Mouse (Mus musculus): Measurements from ENCODE around the gene Nfatc4. TPM values are rescaled to one million over a fixed set of nuclear protein-coding genes. Genes with fewer than 3 reads are reported as not detected.

The Nfatc4 gene
- polyA plus RNA-seq, 1 experiment from 2014 or later = 17.0 TPM

DNA sequence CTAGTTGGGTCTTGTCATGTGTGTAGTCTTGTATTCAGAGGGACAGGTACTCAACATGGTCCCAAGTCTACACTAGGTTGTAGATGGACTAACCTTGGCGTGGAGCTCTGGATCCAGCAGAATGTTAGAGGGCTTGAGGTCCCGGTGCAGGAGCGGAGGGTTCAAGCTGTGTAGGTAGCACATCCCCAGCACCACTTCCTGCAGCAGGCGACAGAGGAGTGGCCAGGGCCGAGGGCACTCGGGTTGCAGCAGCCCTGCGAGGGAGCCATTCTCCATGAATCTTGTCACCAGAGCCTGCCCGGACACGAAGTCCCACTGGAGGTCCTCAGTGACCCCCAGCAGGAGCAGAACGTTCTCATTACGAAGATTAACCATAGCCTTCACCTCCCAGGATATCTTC lies 35.2 kb upstream of the Nfatc4 start:
- WGBS = 39% methylated on average over 11 of the region's 11 CpGs

GRCm38 (mm10) chr14:55788256-55789050 lies 34.5 kb upstream of the Nfatc4 start, which contains the start of gene Ripk3:
Gene Ripk3, minus strand, starts transcription at chr14:55788865.
- WGBS = 5% methylated on average over 40 of the region's 40 CpGs
- Histone ChIP-seq H3K27me3 (peaks cover 74% of the 10 kb centered on the region), H3K9me3 (replicated peaks) (no peaks in the 10 kb centered on the region), H3K9ac (peak within 1 kb of the TSS; percentile 34; the same call in 1 of the 2 replicates), H3K4me3 (peak within 1 kb of the TSS; percentile 21), H3K4me1 (peaks cover 13% of the 10 kb centered on the region), H3K4me2 (peak within 1 kb of the TSS; percentile 47), H3K27ac (no peak within 1 kb of the TSS), H3K36me3 (ENCODE audit: poor library complexity, severe bottlenecking) (no peaks in the 10 kb centered on the region)
- no peak for ATAC-seq

More for the DNA sequence above, 35.2 kb upstream of the Nfatc4 start:
- no peak overlapping the region for H3K4me3 ChIP-seq
- H3K36me3 ChIP-seq (ENCODE audit: poor library complexity, severe bottlenecking) = no peaks in the 10 kb centered on the region
- H3K27ac ChIP-seq = no peak overlapping the region
- peaks cover 78% of the 10 kb centered on the region for H3K27me3 ChIP-seq
- ATAC-seq = no peak
- H3K9ac ChIP-seq = no peak overlapping the region
- peaks cover 17% of the 10 kb centered on the region for H3K4me1 ChIP-seq
- no peaks in the 10 kb centered on the region for H3K9me3 ChIP-seq (replicated peaks)
- no peak overlapping the region for H3K4me2 ChIP-seq

DNA sequence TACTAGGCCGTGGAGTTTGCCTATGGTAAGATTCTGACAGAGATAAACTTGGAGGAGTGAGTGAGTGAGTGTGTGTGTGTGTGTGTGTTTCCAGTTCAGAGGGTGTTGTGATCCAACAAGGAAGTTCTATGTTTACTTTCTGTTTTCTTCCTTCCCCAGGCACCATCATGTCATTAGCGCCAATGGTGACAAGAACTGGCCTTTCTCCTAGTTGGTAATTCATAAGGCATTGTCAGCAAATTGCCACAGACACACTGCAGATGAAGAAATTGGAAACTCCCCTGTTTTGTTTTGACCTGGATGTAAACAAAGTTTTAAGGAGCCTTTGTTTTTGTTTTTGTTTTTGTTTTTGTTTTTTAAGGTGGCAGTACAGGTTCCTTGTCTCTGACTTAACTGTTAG lies 29.5 kb upstream of the Nfatc4 start:
- no peak overlapping the region for H3K27ac ChIP-seq
- H3K9ac ChIP-seq = no peak overlapping the region
- H3K36me3 ChIP-seq (ENCODE audit: poor library complexity, severe bottlenecking) = no peaks in the 10 kb centered on the region
- WGBS = 71% methylated on average over 2 of the region's 2 CpGs
- H3K4me3 ChIP-seq = no peak overlapping the region
- H3K4me1 ChIP-seq = peaks cover 3% of the 10 kb centered on the region; the same call in 1 of the 2 replicates
- no peak for ATAC-seq
- no peaks in the 10 kb centered on the region for H3K9me3 ChIP-seq (replicated peaks)
- H3K4me2 ChIP-seq = no peak overlapping the region
- H3K27me3 ChIP-seq = peaks cover 24% of the 10 kb centered on the region

DNA sequence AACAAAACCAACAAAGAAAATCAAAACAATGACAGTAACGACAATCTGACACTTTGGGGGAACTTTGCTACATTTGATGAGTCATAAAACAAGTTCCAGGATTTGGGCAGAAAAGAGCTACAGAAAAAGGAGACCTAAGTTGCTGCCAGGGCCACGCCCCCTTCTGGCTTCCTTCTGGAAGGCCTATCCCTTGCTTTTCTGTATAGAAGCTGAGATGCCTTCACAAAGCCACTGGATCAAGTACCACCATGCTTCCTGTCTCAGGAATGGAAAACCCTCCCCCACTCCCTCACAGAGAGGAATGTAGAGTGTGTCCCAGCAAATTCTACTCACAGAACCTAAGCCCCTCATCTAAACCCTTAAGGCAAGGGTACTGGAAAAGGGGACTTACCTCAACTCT lies 29.0 kb upstream of the Nfatc4 start:
- WGBS = 63% methylated on average over 2 of the region's 2 CpGs
- Histone ChIP-seq H3K4me3 (no peak overlapping the region), H3K9ac (no peak overlapping the region), H3K9me3 (replicated peaks) (no peaks in the 10 kb centered on the region), H3K27ac (no peak overlapping the region), H3K27me3 (peaks cover 19% of the 10 kb centered on the region), H3K4me1 (no peaks in the 10 kb centered on the region), H3K36me3 (ENCODE audit: poor library complexity, severe bottlenecking) (no peaks in the 10 kb centered on the region), H3K4me2 (no peak overlapping the region)
- no peak for ATAC-seq

DNA sequence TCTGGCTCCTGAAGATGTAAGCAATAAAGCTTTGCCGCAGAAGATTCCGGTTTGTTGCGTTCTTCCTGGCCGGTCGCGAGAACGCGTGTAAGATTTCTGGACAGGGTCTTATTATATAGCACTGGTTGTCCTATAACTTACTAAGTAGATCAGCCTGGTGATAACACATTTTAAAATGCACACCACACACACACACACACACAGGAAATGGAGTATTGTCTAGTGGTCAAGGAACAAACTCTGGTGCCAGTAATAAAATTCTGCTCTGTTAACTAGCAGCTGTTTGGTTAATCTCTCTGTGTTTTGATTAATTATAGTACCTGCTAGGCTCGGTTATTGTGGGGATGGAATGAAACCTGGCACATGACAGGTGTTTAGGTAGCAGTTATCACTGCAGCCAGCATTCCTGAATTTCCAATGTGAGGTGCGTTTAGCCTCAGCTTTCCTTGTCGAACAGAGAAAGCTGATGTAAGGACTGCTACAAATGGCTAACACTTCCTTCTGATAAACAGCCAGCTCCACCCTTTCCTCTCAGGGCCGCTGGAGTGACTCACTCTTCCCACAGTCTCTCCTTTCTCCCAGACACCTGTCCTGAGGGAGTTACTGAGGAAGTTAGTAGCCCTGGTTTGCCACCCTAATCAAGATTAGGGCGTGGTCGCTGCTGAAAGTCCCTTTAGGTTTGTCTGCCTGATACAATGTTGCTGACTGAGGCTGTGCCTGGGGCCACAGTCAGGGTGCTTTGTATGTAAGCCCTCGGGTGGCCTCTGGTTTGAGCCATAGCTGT lies 27.4 kb upstream of the Nfatc4 start:
- no peak for ATAC-seq
- H3K27ac ChIP-seq = no peak overlapping the region
- no peaks in the 10 kb centered on the region for H3K9me3 ChIP-seq (replicated peaks)
- no peak overlapping the region for H3K9ac ChIP-seq
- 84% methylated on average over 15 of the region's 15 CpGs for WGBS
- no peak overlapping the region for H3K4me2 ChIP-seq
- peaks cover 3% of the 10 kb centered on the region; the same call in 1 of the 2 replicates for H3K27me3 ChIP-seq
- no peak overlapping the region for H3K4me3 ChIP-seq
- no peaks in the 10 kb centered on the region for H3K4me1 ChIP-seq
- no peaks in the 10 kb centered on the region for H3K36me3 ChIP-seq (ENCODE audit: poor library complexity, severe bottlenecking)

- H3K4me3 ChIP-seq = peak overlapping the region; percentile 48
- ATAC-seq = peak; percentile 51
- peak overlapping the region; percentile 65 for H3K4me2 ChIP-seq
- H3K27me3 ChIP-seq = no peaks in the 10 kb centered on the region
- no peaks in the 10 kb centered on the region for H3K36me3 ChIP-seq (ENCODE audit: poor library complexity, severe bottlenecking)
- no peaks in the 10 kb centered on the region for H3K4me1 ChIP-seq
- no peaks in the 10 kb centered on the region for H3K9me3 ChIP-seq (replicated peaks)
- WGBS = 26% methylated on average over 16 of the region's 16 CpGs
- H3K9ac ChIP-seq = peak overlapping the region; percentile 58
- no peak overlapping the region for H3K27ac ChIP-seq
Measured at GRCm38 (mm10) chr14:55814885-55815284, 8.1 kb upstream of the Nfatc4 start.

GRCm38 (mm10) chr14:55815310-55815751 lies 7.6 kb upstream of the Nfatc4 start:
- peak; percentile 61; the same call in 1 of the 2 replicates for ATAC-seq
- 22% methylated on average over 17 of the region's 17 CpGs for WGBS

GRCm38 (mm10) chr14:55819845-55820405 lies 3.0 kb upstream of the Nfatc4 start:
- Histone ChIP-seq H3K4me3 (no peak overlapping the region), H3K36me3 (ENCODE audit: poor library complexity, severe bottlenecking) (no peaks in the 10 kb centered on the region), H3K27me3 (no peaks in the 10 kb centered on the region), H3K9me3 (replicated peaks) (no peaks in the 10 kb centered on the region), H3K9ac (no peak overlapping the region), H3K4me2 (no peak overlapping the region), H3K4me1 (peaks cover 21% of the 10 kb centered on the region), H3K27ac (no peak overlapping the region)
- WGBS = 82% methylated on average over 7 of the region's 7 CpGs
- ATAC-seq = no peak

More at GRCm38 (mm10) chr14:55815310-55815751, 7.6 kb upstream of the Nfatc4 start:
- Histone ChIP-seq H3K27me3 (no peaks in the 10 kb centered on the region), H3K36me3 (ENCODE audit: poor library complexity, severe bottlenecking) (no peaks in the 10 kb centered on the region), H3K4me2 (peak overlapping the region; percentile 65), H3K4me1 (no peaks in the 10 kb centered on the region), H3K27ac (no peak overlapping the region), H3K9me3 (replicated peaks) (no peaks in the 10 kb centered on the region), H3K9ac (peak overlapping the region; percentile 58), H3K4me3 (peak overlapping the region; percentile 48)

GRCm38 (mm10) chr14:55820576-55820975 lies 2.4 kb upstream of the Nfatc4 start:
- Histone ChIP-seq H3K4me1 (peaks cover 27% of the 10 kb centered on the region), H3K9me3 (replicated peaks) (no peaks in the 10 kb centered on the region), H3K4me3 (no peak overlapping the region), H3K9ac (no peak overlapping the region), H3K4me2 (no peak overlapping the region), H3K27me3 (no peaks in the 10 kb centered on the region), H3K36me3 (ENCODE audit: poor library complexity, severe bottlenecking) (no peaks in the 10 kb centered on the region), H3K27ac (no peak overlapping the region)
- WGBS = 84% methylated on average over 9 of the region's 9 CpGs
- no peak for ATAC-seq

- Histone ChIP-seq H3K9me3 (replicated peaks) (no peaks in the 10 kb centered on the region), H3K9ac (peak overlapping the region; percentile 78; the same call in 1 of the 2 replicates), H3K4me2 (peak overlapping the region; percentile 88), H3K27me3 (peaks cover 15% of the 10 kb centered on the region), H3K4me3 (peak overlapping the region; percentile 56), H3K4me1 (peaks cover 42% of the 10 kb centered on the region), H3K36me3 (ENCODE audit: poor library complexity, severe bottlenecking) (no peaks in the 10 kb centered on the region), H3K27ac (peak overlapping the region; percentile 88)
- ATAC-seq = no peak
- WGBS = 4% methylated on average over 13 of the region's 13 CpGs
Measured at GRCm38 (mm10) chr14:55822435-55822990, 431 bp upstream of the Nfatc4 start.

- Histone ChIP-seq H3K27me3 (peaks cover 15% of the 10 kb centered on the region), H3K27ac (peak overlapping the region; percentile 88), H3K4me1 (peaks cover 42% of the 10 kb centered on the region), H3K4me2 (peak overlapping the region; percentile 88), H3K4me3 (peak overlapping the region; percentile 56), H3K9me3 (replicated peaks) (no peaks in the 10 kb centered on the region), H3K9ac (peak overlapping the region; percentile 78), H3K36me3 (ENCODE audit: poor library complexity, severe bottlenecking) (no peaks in the 10 kb centered on the region)
- 2% methylated on average over 10 of the region's 10 CpGs for WGBS
- ATAC-seq = no peak
Measured at GRCm38 (mm10) chr14:55824001-55824480, 1.1 kb downstream of the Nfatc4 start.

Measured in forebrain, embryonic 13.5 days (tissue).